Mouse (Mus musculus): ENCODE data around the gene Gm42957. TPM values are rescaled to one million over a fixed set of nuclear protein-coding genes. Genes with fewer than 3 reads are reported as not detected.
"Not testable (repeated sequence)": the region's sequence is repeated elsewhere in the genome, so short reads cannot be mapped to it uniquely, and the experiment has no call there.

Gene Gm42957
- total RNA-seq, 2 experiments from 2014 or later, result 0.10 to 0.13 TPM

DNA sequence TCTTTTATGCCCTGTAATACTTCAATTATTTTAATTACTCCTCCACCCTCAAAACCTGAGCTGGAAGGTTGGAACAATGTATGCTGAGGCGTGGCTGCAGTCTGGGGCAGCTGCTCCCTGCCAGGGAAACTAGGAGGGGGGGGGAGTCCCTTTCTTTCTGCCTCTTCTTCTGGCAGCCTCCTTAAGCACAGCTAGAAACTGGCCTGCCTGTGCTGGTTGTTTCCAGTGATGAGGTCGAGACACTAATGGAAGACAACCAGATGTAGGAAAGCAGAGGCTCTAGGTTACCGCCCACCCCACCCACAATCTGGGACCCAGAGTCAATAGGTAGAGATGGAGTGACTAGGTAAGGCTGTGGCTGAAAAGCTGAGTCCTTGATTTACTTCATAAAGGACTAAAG is 40.4 kb downstream of the Gm42957 start:
- DNase-seq, result no peak

DNA sequence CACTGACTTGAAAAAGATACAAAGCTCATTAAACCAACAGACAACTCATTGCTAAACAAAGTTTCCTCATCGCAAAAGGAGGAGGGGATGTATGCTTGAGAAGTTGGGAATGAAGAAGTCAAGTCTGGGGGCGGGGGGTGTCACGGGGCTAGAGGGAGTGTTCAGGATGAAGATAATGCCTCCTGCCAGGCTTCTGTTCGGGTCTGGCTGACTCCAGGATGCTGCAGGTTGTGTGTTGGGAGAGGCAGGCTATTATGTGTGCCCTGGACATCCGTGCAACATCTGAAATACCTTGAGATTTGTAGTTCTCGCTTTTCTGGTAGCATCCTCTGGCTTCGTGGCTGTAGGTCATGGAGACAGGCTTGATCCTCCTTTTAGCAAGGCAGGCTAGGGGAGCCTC is 43.2 kb downstream of the Gm42957 start:
- no peak for DNase-seq

DNA sequence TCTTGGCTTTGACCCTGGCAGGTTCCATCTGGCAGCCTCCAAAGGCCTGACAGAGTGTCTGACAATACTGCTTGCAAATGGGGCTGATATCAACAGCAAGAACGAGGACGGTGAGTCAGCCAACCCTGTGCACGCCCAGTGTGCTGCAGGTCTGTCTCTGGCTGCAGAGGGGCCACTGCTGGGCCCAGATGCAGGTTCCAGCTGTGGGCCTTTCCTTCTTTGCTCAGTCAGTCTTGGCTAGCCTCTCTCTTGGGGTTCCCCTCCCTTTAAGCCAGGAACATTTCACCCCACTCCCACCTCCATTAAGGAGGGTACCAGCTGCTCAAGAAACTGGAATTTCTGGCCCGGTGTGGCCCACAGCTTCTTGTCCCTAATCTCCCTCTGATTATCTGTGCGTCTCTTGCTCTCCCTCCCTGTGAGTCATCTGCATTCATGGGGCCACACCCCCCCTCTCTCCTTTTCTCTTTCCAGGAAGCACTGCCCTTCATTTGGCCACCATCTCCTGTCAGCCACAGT is 43.9 kb downstream of the Gm42957 start:
- no peak for DNase-seq

DNA sequence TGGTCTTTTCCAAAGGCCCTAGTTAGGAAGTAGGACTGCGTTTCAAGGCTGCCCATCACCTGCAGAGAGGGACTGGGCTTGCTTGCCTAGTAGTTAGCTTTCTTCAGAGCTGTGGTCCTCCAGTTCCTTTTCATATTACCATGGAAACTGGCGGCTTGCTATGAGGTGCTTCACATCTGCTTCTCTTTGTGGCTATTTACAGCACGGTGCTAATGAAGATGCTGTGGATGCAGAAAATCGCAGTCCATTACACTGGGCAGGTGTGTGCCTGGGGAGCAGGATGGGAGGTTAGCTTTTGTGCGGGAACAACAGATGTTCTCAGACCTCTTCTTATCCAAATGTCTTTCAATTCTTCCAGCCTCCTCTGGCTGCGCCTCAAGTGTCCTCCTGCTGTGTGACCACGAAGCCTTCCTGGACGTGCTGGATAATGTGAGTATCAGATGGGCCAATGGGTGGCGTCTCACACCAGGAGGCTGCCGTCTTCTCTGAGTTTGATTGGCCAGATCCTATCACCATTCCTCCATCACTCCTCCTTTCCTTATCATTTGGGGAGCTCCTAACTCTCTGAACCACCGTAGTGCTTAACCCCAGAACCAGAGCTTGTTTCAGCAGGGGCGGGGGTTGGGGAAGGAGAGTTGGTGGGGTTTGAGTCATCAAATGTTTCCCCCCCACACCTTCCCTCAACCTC is 45.1 kb downstream of the Gm42957 start:
- DNase-seq, result no peak

DNA sequence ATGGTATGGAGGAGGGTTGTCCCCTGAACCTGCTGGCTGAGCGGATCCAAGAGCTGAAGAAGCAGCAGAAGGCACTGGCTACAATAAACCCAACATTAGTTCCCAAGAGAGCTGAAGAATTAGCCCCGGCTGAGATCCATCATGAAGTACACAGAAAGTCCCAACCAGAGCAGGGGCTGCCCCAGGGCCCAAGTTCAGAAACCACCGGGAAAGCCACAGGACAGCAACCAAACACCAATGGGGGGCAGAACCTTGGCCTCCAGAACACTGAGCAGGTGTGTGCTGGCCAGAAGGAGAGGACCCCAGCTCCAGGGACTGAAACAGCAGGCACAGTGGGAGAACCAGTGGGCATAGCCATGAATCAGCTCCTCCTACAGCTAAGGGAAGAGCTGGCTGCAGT is 48.2 kb downstream of the Gm42957 start:
- DNase-seq, result no peak

DNA sequence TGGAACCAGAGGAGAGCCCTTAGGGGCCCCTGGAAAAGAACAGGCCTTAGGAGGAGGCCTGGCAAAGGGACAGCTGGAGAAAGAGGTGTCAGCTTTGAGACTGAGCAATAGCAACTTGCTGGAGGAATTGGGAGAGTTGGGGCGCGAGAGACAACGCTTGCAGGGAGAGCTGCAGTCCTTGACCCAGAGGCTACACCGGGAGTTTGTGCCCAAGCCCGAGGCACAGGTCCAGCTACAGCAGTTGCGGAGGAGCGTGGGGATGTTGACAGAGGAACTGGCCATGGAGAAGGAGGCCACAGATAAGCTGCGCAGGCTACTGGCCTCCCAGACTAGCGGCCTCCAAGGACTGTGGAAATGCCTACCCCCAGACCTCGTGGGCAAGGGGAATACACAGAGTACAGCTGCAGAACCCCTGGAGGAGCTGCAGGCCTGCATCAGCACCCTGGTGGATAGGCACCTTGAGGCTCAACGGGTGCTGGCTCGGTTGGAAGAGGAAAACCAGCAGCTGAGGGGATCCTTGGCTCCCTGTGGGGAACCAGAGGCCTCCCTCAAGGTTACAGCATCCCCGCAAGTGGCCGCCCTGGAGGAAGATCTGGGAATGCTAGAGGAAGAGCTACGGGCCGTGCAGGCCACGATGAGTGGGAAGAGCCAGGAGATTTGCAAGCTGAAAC is 49.0 kb downstream of the Gm42957 start:
- DNase-seq, result no peak

DNA sequence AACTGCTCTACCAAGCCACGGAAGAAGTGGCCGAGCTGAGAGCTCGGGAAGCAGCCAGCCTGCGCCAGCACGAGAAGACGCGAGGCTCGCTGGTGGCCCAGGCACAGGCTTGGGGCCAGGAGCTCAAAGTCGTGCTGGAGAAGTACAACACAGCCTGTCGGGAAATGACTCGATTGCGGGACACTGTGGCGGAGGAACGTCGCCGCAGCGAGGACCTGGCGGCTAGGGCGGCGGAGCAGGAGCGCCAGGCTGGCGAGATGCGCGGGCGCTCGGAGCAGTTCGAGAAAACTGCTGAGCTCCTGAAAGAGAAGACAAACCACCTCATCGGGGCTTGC is 49.5 kb downstream of the Gm42957 start:
- DNase-seq, result no peak

DNA sequence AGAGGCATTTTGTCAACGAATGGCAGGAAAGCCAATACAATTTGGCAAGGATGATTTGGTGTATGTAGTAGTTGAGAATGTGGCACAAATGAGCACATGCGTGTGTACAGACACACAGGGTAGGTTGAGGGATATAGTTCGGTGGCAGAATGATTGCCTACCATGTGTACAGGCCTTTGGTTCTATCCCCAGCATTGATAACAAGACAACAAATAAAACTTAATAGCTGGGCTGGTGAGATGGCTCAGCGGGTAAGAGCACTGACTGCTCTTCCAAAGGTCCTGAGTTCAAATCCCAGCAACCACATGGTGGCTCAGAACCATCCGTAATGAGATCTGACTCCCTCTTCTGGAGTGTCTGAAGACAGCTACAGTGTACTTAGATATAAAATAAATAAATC is 50.8 kb downstream of the Gm42957 start:
- not testable (repeated sequence) for DNase-seq

DNA sequence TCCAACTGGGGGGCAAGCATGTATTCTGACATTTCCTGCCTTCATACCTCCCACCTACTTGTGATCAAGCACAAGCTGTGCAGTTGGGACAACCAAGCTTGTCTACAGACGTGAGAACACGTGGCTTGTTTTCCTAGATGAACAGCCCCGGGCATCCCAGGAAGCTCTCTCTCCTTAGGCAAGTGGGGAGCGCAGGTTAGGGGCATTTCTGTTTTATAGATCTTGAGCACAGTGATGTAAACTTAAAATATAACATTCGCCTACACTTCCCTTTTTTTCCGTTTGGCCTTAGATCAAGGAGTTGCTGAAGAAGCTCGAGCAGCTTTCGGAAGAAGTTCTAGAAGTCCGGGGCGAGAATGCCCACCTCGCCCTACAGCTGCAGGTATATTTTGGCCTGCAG is 53.6 kb downstream of the Gm42957 start:
- no peak for DNase-seq

DNA sequence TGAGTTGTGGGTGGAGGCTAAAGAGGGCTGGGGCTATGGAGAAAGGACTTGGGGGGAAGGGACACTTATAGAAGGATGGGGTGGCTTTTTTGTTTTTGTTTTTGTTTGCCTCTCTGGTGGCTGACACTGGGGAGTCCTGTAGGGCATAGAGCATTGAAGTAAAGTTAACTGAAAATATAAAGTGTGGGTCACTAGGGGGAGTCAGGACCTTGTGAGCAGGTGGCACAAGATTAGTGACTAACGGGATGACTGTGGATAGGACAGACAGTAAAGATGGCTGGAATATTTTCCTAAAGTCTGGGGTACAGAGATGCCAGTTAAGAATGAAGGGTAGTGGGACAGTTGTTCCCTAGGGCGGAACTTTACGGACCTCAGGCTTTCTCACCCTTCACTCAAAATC is 55.0 kb downstream of the Gm42957 start:
- no peak for DNase-seq

DNA sequence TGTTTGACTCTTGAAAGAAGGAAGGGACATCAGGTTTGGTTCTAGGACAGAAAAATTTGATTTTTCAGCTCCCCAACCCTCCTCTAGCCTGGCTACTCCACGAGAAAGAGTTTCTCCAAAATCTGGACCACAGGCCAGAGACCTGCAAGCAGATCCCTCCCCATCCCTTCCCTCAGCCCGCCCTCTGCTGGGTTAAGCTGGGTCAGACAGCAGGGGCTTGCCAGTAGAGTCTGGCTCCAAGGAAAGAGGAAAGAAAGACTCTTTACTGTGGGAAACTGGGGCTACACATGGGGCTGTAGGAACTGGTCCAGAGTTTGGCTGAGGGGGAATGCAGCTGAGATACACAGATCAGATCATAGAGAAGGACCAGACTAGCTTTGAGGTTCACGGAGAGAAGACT is 57.2 kb downstream of the Gm42957 start:
- DNase-seq, result peak; percentile 61

DNA sequence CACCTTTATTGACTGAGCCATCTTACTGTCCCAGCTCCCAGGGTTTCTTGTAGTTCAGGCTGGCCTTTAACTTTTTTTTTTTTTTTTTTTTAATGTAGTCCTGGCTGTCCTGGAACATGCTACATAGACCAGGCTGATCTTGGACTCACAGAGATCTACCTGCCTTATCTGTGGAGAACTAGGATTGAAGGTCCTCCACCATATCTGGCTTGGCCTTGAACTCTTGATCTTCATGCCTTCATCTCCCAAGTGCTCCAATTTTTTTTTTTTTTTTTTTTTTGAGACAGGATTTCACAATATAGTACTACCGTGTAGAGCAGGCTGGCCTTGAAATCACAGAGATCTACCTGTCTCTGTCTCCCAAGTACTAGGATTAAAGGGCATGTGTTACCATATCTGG is 58.3 kb downstream of the Gm42957 start:
- no peak for DNase-seq

DNA sequence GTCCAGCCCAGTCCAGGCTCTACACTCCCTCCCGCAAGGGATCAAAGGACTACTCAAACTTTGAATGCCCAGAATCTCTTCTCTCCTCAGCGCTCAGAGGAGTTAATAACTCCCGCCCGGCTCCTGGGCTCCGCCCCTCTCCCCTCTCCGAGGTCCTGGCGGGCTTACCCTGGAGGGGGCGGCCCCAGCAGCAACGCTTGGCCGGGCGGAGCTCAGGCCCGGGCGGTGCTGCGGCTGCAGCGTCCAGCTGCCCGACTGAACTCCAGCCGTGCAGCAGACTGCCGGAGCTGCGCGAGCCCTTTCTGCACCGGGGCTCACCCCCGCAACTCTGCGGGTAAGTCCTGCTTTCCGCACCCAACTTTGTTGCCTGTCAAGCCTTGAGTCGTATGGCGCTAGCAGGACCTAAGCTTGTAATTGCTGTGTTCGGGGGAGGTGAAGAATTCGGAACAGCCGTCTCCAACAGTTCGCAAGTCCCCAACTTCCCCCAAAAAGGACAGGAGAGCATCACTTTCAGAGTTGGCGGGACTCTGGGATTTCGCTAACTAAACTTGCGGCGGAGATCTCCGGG is 61.0 kb downstream of the Gm42957 start, which contains the start of gene Pias3:
TSS of gene Pias3 (plus strand) at position 187 of the 568 bp plus-strand sequence.
- DNase-seq, result peak; percentile 88

DNA sequence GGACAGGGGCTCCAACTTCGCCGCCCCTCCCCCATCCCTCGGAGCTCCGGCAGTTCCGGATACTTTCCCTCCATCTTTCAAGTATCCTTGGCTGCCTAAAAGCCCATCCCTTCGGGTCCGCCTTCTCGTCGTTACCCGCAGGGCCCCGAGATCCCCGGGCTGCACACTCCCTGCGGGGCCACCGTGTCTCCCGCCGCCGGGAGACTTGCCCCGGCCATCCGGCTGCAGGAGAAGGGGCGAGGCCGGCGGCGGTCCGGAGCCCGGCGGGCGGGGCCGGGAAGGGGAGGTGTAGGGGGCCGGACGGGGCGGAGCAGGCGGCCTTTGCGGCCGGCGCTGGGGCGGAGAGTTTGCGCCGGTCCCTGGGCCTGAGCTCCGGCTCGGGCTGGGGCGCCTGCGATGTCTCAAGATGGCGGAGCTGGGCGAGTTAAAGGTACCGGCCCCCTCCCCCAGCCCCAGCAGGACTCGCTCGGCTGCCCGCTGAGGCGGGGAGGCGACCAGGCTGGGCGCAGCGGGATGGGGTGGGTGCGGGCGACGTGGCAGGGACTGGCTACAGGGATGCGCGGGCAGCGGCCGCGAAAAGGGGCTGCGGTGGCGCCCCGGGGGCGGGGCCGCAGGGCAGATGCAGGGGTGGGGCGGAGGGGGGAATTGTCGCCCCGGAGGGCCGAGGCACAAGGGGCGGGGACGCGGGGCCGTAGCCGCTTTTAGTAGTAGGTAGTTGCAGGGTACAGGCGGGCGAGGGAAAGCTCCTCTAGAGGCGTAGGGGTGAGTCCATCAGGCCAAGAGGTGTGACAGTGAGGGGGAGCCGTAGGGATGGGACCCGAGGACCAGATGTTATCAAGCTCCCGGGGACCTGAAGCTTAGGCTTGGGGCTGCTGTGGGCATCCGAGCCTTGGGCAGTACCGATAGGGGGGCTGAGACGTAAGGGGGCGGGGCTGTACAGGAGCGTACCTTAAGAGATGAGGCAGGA is 61.8 kb downstream of the Gm42957 start:
- peak; percentile 94 for DNase-seq

DNA sequence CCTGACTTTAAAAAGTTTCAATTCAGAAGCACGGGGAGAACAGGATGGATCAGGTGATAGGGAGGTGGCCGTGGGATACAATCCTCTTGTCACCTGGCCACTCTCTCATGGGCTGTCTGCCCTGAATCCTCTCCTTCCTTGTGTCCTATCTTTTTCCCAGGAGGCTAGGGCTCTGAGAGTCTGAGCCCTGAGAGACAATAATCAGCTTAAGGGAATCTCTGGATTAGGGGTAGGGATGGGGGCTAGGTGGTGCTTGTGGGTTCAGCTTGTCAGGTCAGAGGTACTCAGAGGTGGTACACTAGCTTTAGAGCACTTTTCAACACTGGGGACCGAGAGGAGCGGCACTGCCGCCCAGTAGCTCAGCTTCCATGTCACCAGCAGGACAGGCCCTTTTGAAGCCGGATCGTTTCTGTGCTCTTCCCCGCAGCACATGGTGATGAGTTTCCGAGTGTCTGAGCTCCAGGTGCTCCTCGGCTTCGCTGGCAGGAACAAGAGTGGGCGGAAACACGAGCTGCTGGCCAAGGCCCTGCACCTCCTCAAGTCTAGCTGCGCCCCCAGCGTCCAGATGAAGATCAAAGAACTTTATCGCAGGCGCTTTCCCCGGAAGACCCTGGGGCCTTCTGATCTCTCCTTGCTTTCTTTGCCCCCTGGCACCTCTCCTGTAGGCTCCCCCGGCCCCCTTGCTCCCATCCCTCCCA is 63.9 kb downstream of the Gm42957 start:
- DNase-seq, result no peak

DNA sequence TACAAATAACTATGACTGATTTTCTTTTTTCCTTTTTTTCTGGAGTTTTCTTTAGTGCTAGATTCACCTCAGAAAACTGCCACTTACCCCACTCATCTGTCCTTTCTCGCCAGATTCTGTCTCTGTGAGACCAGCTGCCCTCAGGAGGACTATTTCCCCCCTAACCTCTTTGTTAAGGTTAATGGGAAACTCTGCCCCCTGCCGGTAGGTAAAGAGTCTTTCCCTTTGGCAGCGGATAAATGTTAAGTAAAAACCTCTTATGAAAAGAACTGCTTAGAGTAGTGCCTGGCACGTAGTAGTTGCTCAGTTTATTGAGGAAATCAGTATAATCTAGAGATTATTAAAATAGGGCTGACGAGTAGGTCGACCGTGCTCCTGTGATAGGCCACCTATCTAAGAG is 65.1 kb downstream of the Gm42957 start:
- no peak for DNase-seq

DNA sequence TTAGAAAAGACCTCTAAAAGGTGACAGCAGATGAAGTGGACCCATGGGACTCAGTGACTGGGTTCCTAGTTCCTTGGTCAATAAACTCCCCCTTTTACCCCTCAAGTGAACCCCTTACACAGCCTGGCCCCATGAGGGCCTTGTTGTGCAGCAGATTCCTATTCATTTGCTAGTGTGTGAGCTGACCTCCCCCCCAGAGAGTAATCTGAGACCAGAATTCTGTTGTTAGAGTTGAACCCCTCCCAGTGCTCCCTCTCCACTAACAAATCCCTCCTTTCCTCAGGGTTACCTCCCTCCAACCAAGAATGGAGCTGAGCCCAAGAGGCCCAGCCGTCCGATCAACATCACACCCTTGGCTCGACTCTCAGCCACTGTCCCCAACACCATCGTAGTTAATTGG is 65.7 kb downstream of the Gm42957 start:
- no peak for DNase-seq

Data from gastrocnemius, postnatal 25 days (tissue).